Mouse (Mus musculus) myocyte (in vitro differentiated cells): ENCODE results near the gene Gpr176. TPM values are rescaled to one million over a fixed set of nuclear protein-coding genes. Genes with fewer than 3 reads are reported as not detected.
A peak's percentile ranks its signal among the peaks of the same experiment; 100 is the strongest.

ENCODE experiments used
- H3K27me3 ChIP-seq: one replicate; pipeline ENCODE4 v1.6.1; 2011; ENCODE audit not compliant: control insufficient read depth, insufficient read depth, insufficient read length
- H3K36me3 ChIP-seq: one replicate; pipeline ENCODE4 v1.6.1; 2011; ENCODE audit not compliant: control insufficient read depth, insufficient read depth
- H3K4me2 ChIP-seq: one replicate; pipeline ENCODE4 v1.6.1; 2011; ENCODE audit warnings: low read depth, control low read depth
- H3K4me3 ChIP-seq: one replicate; pipeline ENCODE4 v1.5.1; 2011; ENCODE audit warnings: mild to moderate bottlenecking, control low read depth, moderate library complexity
- H3K79me2 ChIP-seq: one replicate; pipeline ENCODE4 v1.6.1; 2011; ENCODE audit not compliant: control insufficient read depth, insufficient read depth
- H3ac ChIP-seq: one replicate; pipeline ENCODE4 v1.6.1; 2011; ENCODE audit not compliant: control insufficient read depth, insufficient read length
- CEBPB ChIP-seq: IDR thresholded peaks from 2 replicates; pipeline ENCODE4 v1.6.1; 2011; ENCODE audit warnings: mild to moderate bottlenecking, moderate library complexity; ENCODE audit not compliant: poor library complexity, insufficient read depth, severe bottlenecking
- E2F4 ChIP-seq: IDR thresholded peaks from one replicate; pipeline ENCODE4 v1.6.1; 2011; ENCODE audit warnings: mild to moderate bottlenecking, control low read depth, moderate library complexity; ENCODE audit not compliant: insufficient read depth
- MAX ChIP-seq: IDR thresholded peaks from one replicate; pipeline ENCODE4 v1.6.1; 2011; ENCODE audit warnings: low read depth, mild to moderate bottlenecking, control low read depth
- MYOD1 ChIP-seq, 3 experiments: IDR thresholded peaks; one replicate each; pipeline ENCODE4 v1.6.1; 2011; ENCODE audit warnings: control low read depth in 2 of 3, low read depth in 2 of 3, mild to moderate bottlenecking in 2 of 3, moderate library complexity in 1 of 3; ENCODE audit not compliant: insufficient read length in 2 of 3, control insufficient read depth in 1 of 3
- MYOG ChIP-seq, 3 experiments: IDR thresholded peaks; one replicate each; pipeline ENCODE4 v1.6.1; 2011; ENCODE audit warnings: control low read depth in 2 of 3, low read depth in 2 of 3, mild to moderate bottlenecking in 2 of 3; ENCODE audit not compliant: insufficient read length in 2 of 3, control insufficient read depth in 1 of 3, insufficient read depth in 1 of 3
- POLR2A ChIP-seq: IDR thresholded peaks from one replicate; pipeline ENCODE4 v1.6.1; 2011; ENCODE audit warnings: low read depth, mild to moderate bottlenecking, control low read depth, moderate library complexity; ENCODE audit not compliant: insufficient read length
- POLR2AphosphoS2 ChIP-seq: IDR thresholded peaks from one replicate; pipeline ENCODE4 v1.6.1; 2011; ENCODE audit warnings: low read depth, control low read depth; ENCODE audit not compliant: insufficient read length
- REST ChIP-seq: IDR thresholded peaks from one replicate; pipeline ENCODE4 v1.6.1; 2011; ENCODE audit warnings: mild to moderate bottlenecking, control low read depth, moderate library complexity; ENCODE audit not compliant: insufficient read depth, insufficient read length
- SRF ChIP-seq: IDR thresholded peaks from one replicate; pipeline ENCODE4 v1.6.1; 2011; ENCODE audit warnings: low read depth; ENCODE audit not compliant: control insufficient read depth, insufficient read length
- TCF12 ChIP-seq: IDR thresholded peaks from one replicate; pipeline ENCODE4 v1.6.1; 2011; ENCODE audit warnings: mild to moderate bottlenecking, control low read depth; ENCODE audit not compliant: poor library complexity, insufficient read depth, severe bottlenecking
- TCF3 ChIP-seq: IDR thresholded peaks from one replicate; pipeline ENCODE4 v1.6.1; 2011; ENCODE audit warnings: low read depth, control low read depth; ENCODE audit not compliant: insufficient read length
- USF1 ChIP-seq: IDR thresholded peaks from one replicate; pipeline ENCODE4 v1.6.1; 2011; ENCODE audit warnings: low read depth, mild to moderate bottlenecking, control low read depth, moderate library complexity
- polyA plus RNA-seq: library from polyadenylated mRNA; unstranded; fragments of >200 nt; fragmentation: generic; extraction: Trizol; gene quantifications from one replicate; pipeline ENCODE4 v1.2.1, GENCODE M21; 2012; ENCODE audit warnings: missing spikeins

The Gpr176 gene
- polyA plus RNA-seq, 1 experiment, result 1.5 TPM

DNA sequence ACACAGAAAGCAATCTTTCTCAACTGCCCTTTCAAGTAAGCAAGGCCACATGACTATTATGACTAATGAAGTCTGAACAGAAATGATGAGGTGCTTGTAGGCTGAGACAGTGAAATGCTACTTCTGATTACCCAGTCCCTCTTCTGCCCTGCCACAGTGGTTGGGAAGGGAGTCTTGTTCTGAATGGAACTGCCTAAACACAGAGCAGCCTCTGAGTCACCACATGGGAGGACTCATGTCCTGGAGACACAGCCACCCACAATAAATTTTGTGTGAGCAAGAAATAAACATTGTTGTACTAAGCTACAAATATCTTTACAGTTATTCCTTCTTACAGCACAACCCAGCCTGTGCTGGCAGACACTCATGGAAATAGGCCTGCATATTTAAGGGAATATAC is 2.7 kb upstream of the Gpr176 start:
- Histone ChIP-seq H3K4me2 (no peak overlapping the region), H3K4me3 (no peak overlapping the region), H3K79me2 (no peaks in the 10 kb centered on the region), H3K27me3 (no peaks in the 10 kb centered on the region), H3ac (no peak overlapping the region), H3K36me3 (no peaks in the 10 kb centered on the region)
- TF ChIP-seq TCF12 (no peak), REST (no peak), SRF (no peak), E2F4 (no peak), USF1 (no peak), POLR2A (no peak), MYOD1 (IDR thresholded peaks at IDR 0.05; ENCODE audit: control insufficient read depth in 1 of 3, insufficient read length in 2 of 3, low read depth in 2 of 3) (no peak), CEBPB (no peak), MAX (no peak), MYOG (IDR thresholded peaks at IDR 0.05; ENCODE audit: control insufficient read depth in 1 of 3, insufficient read depth in 1 of 3, insufficient read length in 2 of 3, low read depth in 2 of 3) (no peak), POLR2AphosphoS2 (no peak), TCF3 (no peak)

DNA sequence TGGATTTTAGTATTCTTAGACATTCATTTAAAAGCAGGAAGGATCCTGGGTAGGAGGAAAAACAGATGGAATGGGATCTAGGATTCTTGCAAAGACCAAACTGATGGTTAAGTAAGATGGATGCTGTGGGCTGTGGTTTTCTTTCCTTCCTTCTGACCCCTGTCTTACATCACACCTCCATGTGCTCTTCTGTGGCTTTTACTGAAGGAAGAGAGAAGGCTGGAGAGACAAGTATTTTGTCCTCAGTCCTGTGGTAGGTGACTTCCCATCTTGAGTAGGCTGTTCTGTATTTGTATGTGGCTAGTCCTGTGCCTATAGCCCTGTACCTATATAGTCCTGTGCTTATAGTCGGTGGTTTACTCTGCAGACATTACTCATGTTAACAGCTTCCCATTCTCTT is 2.3 kb upstream of the Gpr176 start:
- Histone ChIP-seq H3K4me3 (no peak overlapping the region), H3K4me2 (no peak overlapping the region), H3K36me3 (no peaks in the 10 kb centered on the region), H3K79me2 (no peaks in the 10 kb centered on the region), H3K27me3 (no peaks in the 10 kb centered on the region), H3ac (no peak overlapping the region)
- TF ChIP-seq MYOD1 (IDR thresholded peaks at IDR 0.05; ENCODE audit: control insufficient read depth in 1 of 3, insufficient read length in 2 of 3, low read depth in 2 of 3), result no peak
- no peak for TF ChIP-seq POLR2A
- TF ChIP-seq REST, result no peak
- no peak for TF ChIP-seq TCF3
- no peak for TF ChIP-seq SRF
- TF ChIP-seq POLR2AphosphoS2, result no peak
- TF ChIP-seq TCF12, result no peak
- no peak for TF ChIP-seq USF1
- TF ChIP-seq MAX, result no peak
- no peak for TF ChIP-seq E2F4
- no peak for TF ChIP-seq MYOG (IDR thresholded peaks at IDR 0.05; ENCODE audit: control insufficient read depth in 1 of 3, insufficient read depth in 1 of 3, insufficient read length in 2 of 3, low read depth in 2 of 3)
- TF ChIP-seq CEBPB, result no peak

DNA sequence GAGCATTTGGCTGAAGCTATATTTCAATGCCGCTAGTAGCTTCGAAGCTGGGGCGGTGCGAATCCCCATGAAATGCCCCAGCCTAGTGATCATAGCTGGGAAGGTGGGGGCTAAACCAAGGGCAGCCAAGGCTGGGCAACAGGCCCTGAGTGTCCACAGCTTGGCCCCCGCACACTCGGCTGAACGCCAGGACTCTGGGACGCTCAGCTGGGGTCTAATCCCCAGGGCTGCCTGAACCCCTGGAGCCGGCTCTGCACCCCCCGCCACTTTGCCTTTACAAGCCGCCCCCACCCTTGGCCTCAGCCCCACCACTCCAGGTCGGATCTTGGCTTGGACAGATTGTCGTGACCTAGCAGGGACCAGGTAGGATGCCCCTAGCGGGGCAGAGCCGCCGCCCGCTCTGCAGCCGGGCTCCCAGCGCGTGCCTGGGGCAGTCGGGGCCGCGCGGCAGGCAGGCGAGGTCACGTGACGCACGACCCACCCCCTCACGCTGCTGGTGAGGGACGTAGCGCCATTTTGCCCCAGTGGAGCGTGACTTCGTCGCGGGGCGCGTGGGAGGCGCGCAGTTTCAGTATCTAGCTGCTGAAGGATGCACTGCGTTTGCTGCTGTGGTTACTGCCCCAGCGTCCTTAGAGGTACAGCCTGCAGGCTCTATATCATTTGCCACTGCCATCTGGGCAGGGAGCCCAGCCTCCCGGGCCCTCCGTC is 507 bp upstream of the Gpr176 start:
- Histone ChIP-seq H3K4me2 (peak overlapping the region; percentile 75), H3ac (peak overlapping the region; percentile 43), H3K4me3 (peak overlapping the region; percentile 24), H3K27me3 (no peaks in the 10 kb centered on the region), H3K79me2 (no peaks in the 10 kb centered on the region), H3K36me3 (no peaks in the 10 kb centered on the region)
- no peak for TF ChIP-seq MYOD1 (IDR thresholded peaks at IDR 0.05; ENCODE audit: control insufficient read depth in 1 of 3, insufficient read length in 2 of 3, low read depth in 2 of 3)
- TF ChIP-seq TCF12, result no peak
- TF ChIP-seq MYOG (IDR thresholded peaks at IDR 0.05; ENCODE audit: control insufficient read depth in 1 of 3, insufficient read depth in 1 of 3, insufficient read length in 2 of 3, low read depth in 2 of 3), result no peak
- no peak for TF ChIP-seq TCF3
- no peak for TF ChIP-seq MAX
- TF ChIP-seq SRF, result no peak
- TF ChIP-seq POLR2AphosphoS2, result no peak
- TF ChIP-seq REST, result no peak
- TF ChIP-seq USF1, result no peak
- no peak for TF ChIP-seq E2F4
- TF ChIP-seq POLR2A, result no peak
- no peak for TF ChIP-seq CEBPB

DNA sequence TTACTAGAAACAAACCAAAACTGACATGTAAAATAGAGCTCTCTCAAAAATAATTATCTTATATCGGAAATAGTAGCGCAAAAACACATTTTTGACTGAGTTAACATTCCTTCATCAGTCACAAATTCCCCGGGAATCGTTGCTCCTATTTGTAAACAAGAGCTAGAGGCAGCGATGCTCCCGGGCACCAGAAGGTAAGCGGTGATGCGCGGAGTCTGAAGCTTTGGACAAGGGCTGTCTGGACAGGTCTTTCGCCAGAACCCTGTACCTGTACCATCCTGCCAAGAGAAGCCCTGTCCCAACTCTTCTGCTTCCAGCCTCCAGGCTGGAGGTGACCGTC is 688 bp downstream of the Gpr176 start:
- Histone ChIP-seq H3K4me2 (peak overlapping the region; percentile 75), H3K4me3 (peak overlapping the region; percentile 24), H3K27me3 (no peaks in the 10 kb centered on the region), H3ac (peak overlapping the region; percentile 43), H3K36me3 (no peaks in the 10 kb centered on the region), H3K79me2 (no peaks in the 10 kb centered on the region)
- no peak for TF ChIP-seq TCF3
- TF ChIP-seq CEBPB, result no peak
- no peak for TF ChIP-seq SRF
- no peak for TF ChIP-seq POLR2A
